Mouse (Mus musculus): ENCODE measurements at regions not wholly inside any gene's neighbourhood (a gene's known extent, or its start where the extent isn't known, plus 50 kb on each side); places are given as distances from the start of the nearest gene placed in this dataset.

DNA sequence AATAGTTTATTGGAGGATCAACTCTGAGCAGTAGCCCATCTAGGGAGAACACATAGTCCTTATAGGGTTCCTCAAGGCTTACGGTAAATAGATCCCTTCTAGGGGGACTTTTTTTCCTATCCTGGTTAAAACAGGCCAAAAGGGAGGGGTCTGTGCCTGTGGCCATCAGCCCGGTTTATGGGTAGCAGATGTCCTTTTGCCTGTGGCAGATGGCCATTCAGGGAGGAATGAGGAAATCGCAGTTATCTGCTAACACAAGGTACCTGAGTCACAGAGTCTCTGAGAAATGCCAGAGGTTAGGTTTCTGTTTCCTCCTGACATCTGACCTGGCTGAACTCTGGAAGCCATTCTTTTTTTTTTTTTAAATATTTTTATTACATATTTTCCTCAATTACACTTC, 90.5 kb upstream of the Plekha5 start:
- TF ChIP-seq CTCF (conservative IDR thresholded peaks at IDR 0.05; ENCODE audit: low read length), result no peak
- TF ChIP-seq NANOG (IDR thresholded peaks at IDR 0.05; ENCODE audit: borderline replicate concordance, low read length), result no peak
- no peak for TF ChIP-seq POU5F1 (IDR thresholded peaks at IDR 0.05; ENCODE audit: borderline replicate concordance, low read length)
